Comparison of ENCODE assay signal across 28 mouse cellular contexts in the genomic region with DNA sequence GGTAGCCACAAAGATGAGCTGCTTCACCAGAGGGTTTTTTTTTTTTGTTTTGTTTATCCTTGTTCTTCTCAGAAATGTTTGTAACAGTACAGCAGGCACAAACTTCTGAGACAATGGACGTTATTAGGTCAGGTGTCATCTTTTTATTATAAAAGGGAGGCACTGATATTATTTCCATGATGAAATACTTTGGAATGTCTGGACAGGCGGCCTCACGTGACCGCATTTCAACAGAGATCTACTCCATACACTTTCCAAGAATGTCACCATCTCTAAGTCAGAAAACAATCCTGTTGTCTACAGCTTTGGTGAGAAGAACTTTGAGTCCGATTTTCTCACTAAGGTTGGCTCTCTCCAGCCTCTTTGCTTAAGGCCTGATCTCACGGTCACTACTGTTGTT. TPM values are rescaled to one million over a fixed set of nuclear protein-coding genes. Genes with fewer than 3 reads are reported as not detected.
"Had no signal": no experiment of that assay in that cellular context is flagged by ENCODE, and none has a peak within 500 bp of the region (broad histone marks: within the 10 kb centered on the region; RNA-seq: fewer than 3 reads in every experiment).

No protein-coding gene starts in this region.

- H3K4me1 ChIP-seq: lung, embryonic 15.5 days; midbrain, embryonic 12.5 days had no signal

- ATAC-seq: midbrain, embryonic 16.5 days had no signal

- H3K4me3 ChIP-seq: left cerebral cortex, adult 2 months; liver, embryonic 13.5 days; lung, embryonic 15.5 days; midbrain, embryonic 12.5 days had no signal

- H3K27me3 ChIP-seq: liver, embryonic 13.5 days; lung, embryonic 15.5 days; midbrain, embryonic 12.5 days had no signal

- H3K9me3 ChIP-seq: liver, embryonic 13.5 days; lung, embryonic 15.5 days; midbrain, embryonic 12.5 days had no signal

- H3K4me2 ChIP-seq: liver, embryonic 13.5 days; lung, embryonic 15.5 days; midbrain, embryonic 12.5 days had no signal

- DNase-seq: kidney, adult 9 months; kidney, postnatal 14 days; kidney, postnatal 4 days; liver, embryonic 13.5 days; lung, postnatal 14 days; thymus, adult 2 months; thymus, postnatal 14 days; thymus, postnatal 4 days had no signal

- H3K27ac ChIP-seq: left cerebral cortex, adult 2 months; liver, embryonic 13.5 days; lung, embryonic 15.5 days; macrophage; midbrain, embryonic 12.5 days; stomach, postnatal 0 days had no signal

- H3K9ac ChIP-seq: liver, embryonic 13.5 days; lung, embryonic 15.5 days; midbrain, embryonic 12.5 days had no signal

RNA-seq across cellular contexts. Expression of gene 9530003J23Rik, which starts 27.5 kb away (rescaled TPM):
- total RNA-seq: layer of hippocampus, adult 18-20 months; layer of hippocampus, postnatal 14 days; left cerebral cortex, adult 2 months; left cerebral cortex, postnatal 10 days; left cerebral cortex, postnatal 36 days; liver, adult 2 months; megakaryocyte, adult 5-6 weeks; monocyte, adult 5-6 weeks had no signal
- polyA plus RNA-seq: kidney, embryonic 16.5 days; limb, embryonic 14.5 days; liver, adult 2 months; liver, embryonic 13.5 days; liver, embryonic 16.5 days; lung, embryonic 15.5 days; macrophage; midbrain, embryonic 12.5 days; midbrain, embryonic 16.5 days; neural tube, embryonic 11.5 days; neural tube, embryonic 14.5 days; small intestine, adult 2 months; stomach, embryonic 14.5 days; stomach, postnatal 0 days; thymus, adult 2 months had no signal
